In the genomic region with DNA sequence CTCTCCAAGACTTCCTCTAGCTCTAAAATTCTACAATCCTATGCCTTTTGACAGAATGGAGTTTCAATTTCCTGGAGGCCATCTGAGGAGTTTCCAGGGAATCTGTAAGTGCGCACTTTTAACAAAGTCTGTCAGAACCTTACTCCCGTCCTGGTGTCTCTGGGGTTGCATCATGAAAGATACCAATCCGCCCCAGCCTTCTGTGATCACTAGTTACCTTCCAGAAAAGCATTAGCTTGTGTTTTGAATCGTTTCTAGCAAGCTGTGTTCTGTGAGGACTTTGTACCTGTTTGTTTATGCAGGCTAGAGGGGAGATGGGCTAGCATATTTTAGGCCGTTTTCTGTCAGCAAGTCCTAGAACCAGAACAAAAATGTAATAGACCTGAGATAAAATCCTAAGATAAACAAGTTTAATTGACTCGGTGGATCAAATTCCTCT, we compare ENCODE assay signal across 9 mouse cellular contexts. TPM values are rescaled to one million over a fixed set of nuclear protein-coding genes. Genes with fewer than 3 reads are reported as not detected.
A peak's percentile ranks its signal among the peaks of the same experiment; 100 is the strongest.
DNase-seq lines count a peak whose midpoint lies in the region; ATAC-seq and TF ChIP-seq lines count a peak whose summit lies in the region.
"Had no signal": no experiment of that assay in that cellular context is flagged by ENCODE, and none has a peak within 500 bp of the region (broad histone marks: within the 10 kb centered on the region; RNA-seq: fewer than 3 reads in every experiment).

No protein-coding gene starts in this region.

- peak overlapping the region; percentile 89 for H3K27ac ChIP-seq in gastrocnemius, adult 2 months
- H3K27ac ChIP-seq in testis, adult 2 months (ENCODE audit: control insufficient read depth, insufficient read depth, low read depth, low read length) = no peak overlapping the region
- H3K27ac ChIP-seq in liver, embryonic 14.5 days = no peak overlapping the region

- peak overlapping the region; percentile 60 for H3K9ac ChIP-seq in liver, embryonic 14.5 days (replicated peaks)

- peak overlapping the region; percentile 80 for H3K4me2 ChIP-seq in liver, embryonic 14.5 days (ENCODE audit: low read depth)

- 52% methylated on average over 6 of the region's 6 CpGs for WGBS in liver, embryonic 14.5 days (ENCODE audit: insufficient replicate concordance)

- TF ChIP-seq POLR2A in testis, adult 2 months (IDR thresholded peaks at IDR 0.05; ENCODE audit: control insufficient read depth, low read depth, low read length) = no peak

- H3K4me1 ChIP-seq in testis, adult 2 months (ENCODE audit: control insufficient read depth, insufficient read depth, low read length) = peaks cover 4% of the 10 kb centered on the region
- peaks cover 10 to 17% of the 10 kb centered on the region in 2 experiments for H3K4me1 ChIP-seq in liver, embryonic 14.5 days (replicated peaks; ENCODE audit: control insufficient read depth in 2 of 2, insufficient read depth in 2 of 2, low read length in 1 of 2)

- no peak for TF ChIP-seq CTCF in gastrocnemius, adult 2 months (IDR thresholded peaks at IDR 0.05)
- TF ChIP-seq CTCF in testis, adult 2 months (IDR thresholded peaks at IDR 0.05; ENCODE audit: control insufficient read depth, insufficient read depth, insufficient replicate concordance, low read depth, low read length) = no peak
- no peak for TF ChIP-seq CTCF in liver, embryonic 14.5 days (IDR thresholded peaks at IDR 0.05; ENCODE audit: low read depth)

- H3K27me3 ChIP-seq in testis, adult 2 months (ENCODE audit: control insufficient read depth, insufficient read depth, low read length) = peaks cover 2% of the 10 kb centered on the region; the same call in 1 of the 2 replicates
- no peaks in the 10 kb centered on the region for H3K27me3 ChIP-seq in liver, embryonic 14.5 days (ENCODE audit: control insufficient read depth, insufficient read depth, low read length)

- peak overlapping the region; percentile 81 for H3K4me3 ChIP-seq in gastrocnemius, adult 2 months
- H3K4me3 ChIP-seq in testis, adult 2 months (ENCODE audit: control insufficient read depth, low read depth, low read length) = peak overlapping the region; percentile 21
- H3K4me3 ChIP-seq in liver, embryonic 14.5 days (ENCODE audit: insufficient read depth in 1 of 2, low read depth in 2 of 2, low read length in 2 of 2) = peak overlapping the region; percentile 36 to 61; a peak in 3 of 4 replicates

- no peak for TF ChIP-seq EP300 in liver, embryonic 14.5 days (IDR thresholded peaks at IDR 0.05; ENCODE audit: low read depth)

- no peak for DNase-seq in gastrocnemius, adult 2 months
- DNase-seq in gastrocnemius, adult 8-10 months (ENCODE audit: low spot score in 2 of 2) = no peak
- no peak for DNase-seq in testis, postnatal 14 days (ENCODE audit: low spot score)
- DNase-seq in liver, embryonic 14.5 days (ENCODE audit: low read depth in 3 of 3, low spot score in 3 of 3) = no peak
- no peak for DNase-seq in retina, postnatal 1 day
- no peak for DNase-seq in adrenal gland, adult 8-10 months
- DNase-seq in right cerebral cortex, postnatal 4 days = no peak
- DNase-seq: cerebellum, adult 8-10 months had no signal

- H3K9me3 ChIP-seq in liver, embryonic 14.5 days (ENCODE audit: control insufficient read depth, low read length) = no peaks in the 10 kb centered on the region

- intact Hi-C loops in gastrocnemius, adult 2 months (cut with DNase I) = no loop called here

- no peak for ATAC-seq in liver, embryonic 14.5 days (ENCODE audit: insufficient read depth)

- no peaks in the 10 kb centered on the region for H3K36me3 ChIP-seq in testis, adult 2 months (ENCODE audit: control insufficient read depth, insufficient read depth, low read length)
- no peaks in the 10 kb centered on the region for H3K36me3 ChIP-seq in liver, embryonic 14.5 days (replicated peaks; ENCODE audit: control insufficient read depth, insufficient read depth, low read depth)

RNA-seq across cellular contexts. Expression of a gene that starts 0.9 kb away (rescaled TPM):
- total RNA-seq in gastrocnemius, adult 2 months (2021) = 1 to 10 TPM; 3.7 to 4.9 TPM
- total RNA-seq in gastrocnemius, adult 8-10 months (2022) = 1 to 10 TPM; 1.7 to 3.7 (median 2.7) TPM
- polyA plus RNA-seq in testis, adult 2 months (2012; rRNA removed) = 4.5 and 4.8 TPM in 2 replicates
- polyA plus RNA-seq in liver, embryonic 14.5 days (2012; rRNA removed) = 4.9 and 5.3 TPM in 2 replicates
- polyA plus RNA-seq in liver, embryonic 14.5 days (2014; fragmentation: Nextera tagmentation; extraction: Ambion mirVana) = 7.5 and 8.9 TPM in 2 replicates
- 10 to 100 TPM; 19.3 to 53.7 (median 29.3) TPM for total RNA-seq in adrenal gland, adult 8-10 months (2022)

RNA-seq across cellular contexts. Expression of a gene that starts 48.0 kb away (rescaled TPM):
- not detected for total RNA-seq in gastrocnemius, adult 2 months (2021)
- not detected for total RNA-seq in gastrocnemius, adult 8-10 months (2022)
- polyA plus RNA-seq in testis, adult 2 months (2012; rRNA removed) = 0.33 and 0.42 TPM in 2 replicates
- polyA plus RNA-seq in liver, embryonic 14.5 days (2012; rRNA removed) = 0.14 and 0.17 TPM in 2 replicates
- polyA plus RNA-seq in liver, embryonic 14.5 days (2014; fragmentation: Nextera tagmentation; extraction: Ambion mirVana) = 0.18 and 0.24 TPM in 2 replicates
- under 1 TPM; 0.07 to 0.31 (median 0.14) TPM for total RNA-seq in adrenal gland, adult 8-10 months (2022)

Comparison
In these comparisons a context has a peak if more than half of its experiments do, and no peak if none do; other contexts are left out.
1. H3K4me3 ChIP-seq: peak in every context shown above with its lines; median percentile 81 in gastrocnemius, adult 2 months; 48 in liver, embryonic 14.5 days; 21 in testis, adult 2 months.